24 mouse cellular contexts compared by ENCODE assay signal in the genomic region with DNA sequence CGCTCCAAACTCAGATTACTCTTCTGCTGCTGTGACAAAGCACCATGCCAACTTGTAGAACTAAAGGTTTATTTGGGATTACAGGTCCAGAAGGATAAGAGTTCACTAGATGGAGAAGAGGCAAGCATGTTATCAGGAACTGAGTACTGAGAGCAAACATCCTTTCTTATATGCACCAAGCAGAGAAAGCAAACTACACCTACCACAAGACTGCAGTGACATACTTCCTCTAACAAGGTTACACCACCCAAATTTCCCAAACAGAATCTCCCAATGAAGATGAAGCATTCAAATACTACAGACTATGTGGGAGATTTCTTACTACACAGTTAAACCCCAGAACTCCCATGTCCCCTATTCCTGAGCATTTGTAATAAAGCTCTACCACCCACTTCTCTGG. TPM values are rescaled to one million over a fixed set of nuclear protein-coding genes. Genes with fewer than 3 reads are reported as not detected.
DNase-seq lines count a peak whose midpoint lies in the region; ATAC-seq and TF ChIP-seq lines count a peak whose summit lies in the region.
"Had no signal": no experiment of that assay in that cellular context is flagged by ENCODE, and none has a peak within 500 bp of the region (broad histone marks: within the 10 kb centered on the region; RNA-seq: fewer than 3 reads in every experiment).

No protein-coding gene starts in this region.

- DNase-seq in MEL (ENCODE audit: low read depth, low spot score), result peak; percentile 25
- no peak for DNase-seq in right cerebral cortex, adult 18-20 months
- no peak for DNase-seq in gastrocnemius, postnatal 4 days (ENCODE audit: low spot score in 2 of 2)
- DNase-seq in gastrocnemius, postnatal 25 days, result no peak
- DNase-seq: adrenal gland, adult 2 months; cerebellum, adult 8-10 months; cerebellum, postnatal 36 days; gastrocnemius, postnatal 36 days; kidney, adult 9 months; kidney, postnatal 10 days; right cerebral cortex, postnatal 14 days; thymus, adult 2 months; thymus, postnatal 36 days had no signal

- no peak overlapping the region for H3K27ac ChIP-seq in MEL (ENCODE audit: control insufficient read depth, low read depth, low read length)
- peak overlapping the region; percentile 79; the same call in 1 of the 2 replicates for H3K27ac ChIP-seq in bone marrow, adult 2 months (ENCODE audit: control insufficient read depth, insufficient read depth, low read depth, low read length, poor library complexity)
- H3K27ac ChIP-seq in liver, embryonic 15.5 days (replicated peaks), result peak overlapping the region; percentile 64
- H3K27ac ChIP-seq: embryonic facial prominence, embryonic 13.5 days; forebrain, embryonic 10.5 days; forebrain, embryonic 15.5 days; lung, embryonic 15.5 days; midbrain, embryonic 12.5 days had no signal

- ATAC-seq in liver, embryonic 15.5 days (ENCODE audit: insufficient read depth), result no peak
- peak; percentile 56 for ATAC-seq in megakaryocyte progenitor cell, adult 5-6 weeks (replicated peaks; ENCODE audit: poor library complexity)
- ATAC-seq: activated CD4-positive, CD25-positive, alpha-beta regulatory T cell, adult 4 months; forebrain, embryonic 15.5 days; intestine, embryonic 16.5 days had no signal

- H3K4me3 ChIP-seq in MEL (ENCODE audit: control insufficient read depth in 1 of 2, insufficient read depth in 1 of 2, low read depth in 2 of 2, low read length in 2 of 2), result no peak overlapping the region
- no peak overlapping the region for H3K4me3 ChIP-seq in bone marrow, adult 2 months (replicated peaks; ENCODE audit: control insufficient read depth, low read depth, low read length)
- H3K4me3 ChIP-seq in liver, embryonic 15.5 days (replicated peaks), result no peak overlapping the region
- H3K4me3 ChIP-seq: embryonic facial prominence, embryonic 13.5 days; forebrain, embryonic 10.5 days; forebrain, embryonic 15.5 days; lung, embryonic 15.5 days; megakaryocyte, embryonic 14.5 days; midbrain, embryonic 12.5 days had no signal

- TF ChIP-seq CTCF in MEL (IDR thresholded peaks at IDR 0.05 in 2 of 3, conservative IDR thresholded peaks at IDR 0.05 in 1 of 3; ENCODE audit: control insufficient read depth in 1 of 3, insufficient read depth in 1 of 3, low read depth in 2 of 3, low read length in 3 of 3, poor library complexity in 1 of 3, severe bottlenecking in 1 of 3), result no peak
- no peak for TF ChIP-seq CTCF in bone marrow, adult 2 months (IDR thresholded peaks at IDR 0.05; ENCODE audit: control insufficient read depth, insufficient read depth, low read length)

- no peak for TF ChIP-seq POLR2A in MEL (IDR thresholded peaks at IDR 0.05; ENCODE audit: control insufficient read depth in 1 of 2, insufficient read depth in 1 of 2, low read depth in 1 of 2, low read length in 2 of 2, poor library complexity in 1 of 2)
- no peak for TF ChIP-seq POLR2A in bone marrow, adult 2 months (IDR thresholded peaks at IDR 0.05; ENCODE audit: borderline replicate concordance, control insufficient read depth, low read depth, low read length)

- no peaks in the 10 kb centered on the region for H3K27me3 ChIP-seq in MEL (ENCODE audit: control insufficient read depth in 1 of 2, insufficient read depth in 2 of 2, low read length in 2 of 2)
- no peaks in the 10 kb centered on the region for H3K27me3 ChIP-seq in liver, embryonic 15.5 days
- H3K27me3 ChIP-seq: embryonic facial prominence, embryonic 13.5 days; forebrain, embryonic 15.5 days; lung, embryonic 15.5 days; megakaryocyte, embryonic 14.5 days; midbrain, embryonic 12.5 days had no signal

- no peak overlapping the region for H3K9ac ChIP-seq in MEL (ENCODE audit: control insufficient read depth, low read depth, low read length, poor library complexity, severe bottlenecking)
- H3K9ac ChIP-seq in liver, embryonic 15.5 days, result no peak overlapping the region
- H3K9ac ChIP-seq: embryonic facial prominence, embryonic 13.5 days; forebrain, embryonic 15.5 days; lung, embryonic 15.5 days; midbrain, embryonic 12.5 days had no signal

- WGBS in bone marrow, adult 2 months, result 81% methylated on average over 1 of the region's 1 CpGs
- 75% methylated on average over 1 of the region's 1 CpGs for WGBS in liver, embryonic 15.5 days (ENCODE audit: insufficient replicate concordance)

- H3K9me3 ChIP-seq in MEL (replicated peaks; ENCODE audit: insufficient read depth, low read length), result no peaks in the 10 kb centered on the region
- no peaks in the 10 kb centered on the region for H3K9me3 ChIP-seq in liver, embryonic 15.5 days (replicated peaks)
- H3K9me3 ChIP-seq: forebrain, embryonic 15.5 days; lung, embryonic 15.5 days had no signal

- peak overlapping the region; percentile 25; the same call in 1 of the 2 replicates for H3K4me2 ChIP-seq in liver, embryonic 15.5 days
- H3K4me2 ChIP-seq: embryonic facial prominence, embryonic 13.5 days; forebrain, embryonic 15.5 days; lung, embryonic 15.5 days; midbrain, embryonic 12.5 days had no signal

- H3K4me1 ChIP-seq in MEL (ENCODE audit: control insufficient read depth in 1 of 2, insufficient read depth in 2 of 2, low read length in 2 of 2), result peaks cover 9 to 14% of the 10 kb centered on the region in 2 experiments
- peaks cover 8% of the 10 kb centered on the region for H3K4me1 ChIP-seq in bone marrow, adult 2 months (ENCODE audit: control insufficient read depth, insufficient read depth, low read length)
- H3K4me1 ChIP-seq in liver, embryonic 15.5 days (replicated peaks), result peaks cover 24% of the 10 kb centered on the region
- H3K4me1 ChIP-seq: embryonic facial prominence, embryonic 13.5 days; forebrain, embryonic 10.5 days; forebrain, embryonic 15.5 days; lung, embryonic 15.5 days; midbrain, embryonic 12.5 days had no signal

- H3K36me3 ChIP-seq in MEL (ENCODE audit: control insufficient read depth in 1 of 2, insufficient read depth in 2 of 2, low read length in 2 of 2), result peaks cover 0 to 17% of the 10 kb centered on the region in 2 experiments; a peak in 2 of 4 replicates
- peaks cover 5% of the 10 kb centered on the region; the same call in 1 of the 2 replicates for H3K36me3 ChIP-seq in liver, embryonic 15.5 days (replicated peaks)
- H3K36me3 ChIP-seq: forebrain, embryonic 15.5 days; lung, embryonic 15.5 days had no signal

- TF ChIP-seq EP300 in MEL (IDR thresholded peaks at IDR 0.05; ENCODE audit: low read depth in 1 of 2, low read length in 2 of 2), result no peak

- TF ChIP-seq RAD21 in MEL (IDR thresholded peaks at IDR 0.05; ENCODE audit: low read depth, low read length), result no peak

- peaks cover 12% of the 10 kb centered on the region; the same call in 1 of the 2 replicates for H3K79me2 ChIP-seq in MEL (ENCODE audit: control insufficient read depth, insufficient read depth, low read length, poor library complexity)

TF ChIP-seq in MEL, 35 proteins besides CTCF, POLR2A, EP300 and RAD21:
- TF ChIP-seq MEF2A (IDR thresholded peaks at IDR 0.05; ENCODE audit: extremely low read depth, insufficient replicate concordance, low read depth, low read length, poor library complexity, severe bottlenecking), result no peak
- TF ChIP-seq GATA1 (IDR thresholded peaks at IDR 0.05; ENCODE audit: low read depth, low read length), result no peak
- TF ChIP-seq E2F4 (IDR thresholded peaks at IDR 0.05; ENCODE audit: borderline replicate concordance, low read depth, low read length), result no peak
- no peak for TF ChIP-seq MAFK (IDR thresholded peaks at IDR 0.05; ENCODE audit: borderline replicate concordance, low read depth, low read length)
- TF ChIP-seq MXI1 (IDR thresholded peaks at IDR 0.05; ENCODE audit: low read depth, low read length), result no peak
- TF ChIP-seq ELF1 (IDR thresholded peaks at IDR 0.05; ENCODE audit: low read depth, low read length), result no peak
- no peak for TF ChIP-seq ETS1 (IDR thresholded peaks at IDR 0.05; ENCODE audit: low read depth, low read length)
- no peak for TF ChIP-seq MAZ (IDR thresholded peaks at IDR 0.05; ENCODE audit: low read depth, low read length)
- no peak for TF ChIP-seq MYC (IDR thresholded peaks at IDR 0.05; ENCODE audit: low read depth, low read length)
- TF ChIP-seq RCOR1 (IDR thresholded peaks at IDR 0.05; ENCODE audit: low read depth, low read length), result no peak
- TF ChIP-seq POLR2AphosphoS2 (IDR thresholded peaks at IDR 0.05; ENCODE audit: low read length), result no peak
- TF ChIP-seq UBTF (IDR thresholded peaks at IDR 0.05; ENCODE audit: borderline replicate concordance, insufficient read depth, low read depth, low read length), result no peak
- no peak for TF ChIP-seq ZNF384 (IDR thresholded peaks at IDR 0.05; ENCODE audit: low read depth, low read length)
- TF ChIP-seq USF2 (IDR thresholded peaks at IDR 0.05; ENCODE audit: borderline replicate concordance in 1 of 2, insufficient read depth in 1 of 2, low read depth in 1 of 2, low read length in 2 of 2), result no peak
- no peak for TF ChIP-seq KAT2A (conservative IDR thresholded peaks at IDR 0.05; ENCODE audit: low read depth, low read length)
- TF ChIP-seq MAX (IDR thresholded peaks at IDR 0.05; ENCODE audit: low read length), result no peak
- no peak for TF ChIP-seq USF1 (IDR thresholded peaks at IDR 0.05; ENCODE audit: low read depth, low read length)
- TF ChIP-seq HCFC1 (IDR thresholded peaks at IDR 0.05; ENCODE audit: low read depth, low read length), result no peak
- TF ChIP-seq ZKSCAN1 (IDR thresholded peaks at IDR 0.05; ENCODE audit: low read depth, low read length), result no peak
- no peak for TF ChIP-seq TAL1 (IDR thresholded peaks at IDR 0.05; ENCODE audit: low read length)

RNA-seq across cellular contexts. Expression of a gene that starts 15.8 kb away (rescaled TPM):
- 16.7 and 16.9 TPM in 2 replicates for total RNA-seq in MEL (2012; rRNA removed)
- polyA plus RNA-seq in MEL (2012; ENCODE audit: insufficient read depth in 1 of 2, insufficient read length in 2 of 2, low read depth in 1 of 2, low replicate concordance in 2 of 2, missing spikeins in 1 of 2), result 10 to 100 TPM in 1 of 2 experiments, not detected in 1; 26.2 TPM
- 6.3 and 7.8 TPM in 2 replicates for polyA plus RNA-seq in bone marrow, adult 2 months (2011; ENCODE audit: insufficient read depth, insufficient read length, low replicate concordance, missing spikeins)
- polyA plus RNA-seq in liver, embryonic 15.5 days (2015; fragmentation: Nextera tagmentation; extraction: Ambion mirVana), result 8.2 and 8.4 TPM in 2 replicates
- total RNA-seq in megakaryocyte progenitor cell, adult 5-6 weeks (2015), result 28.0 and 32.7 TPM in 2 replicates
- total RNA-seq in megakaryocyte progenitor cell, adult 5-6 weeks (2017), result 30.7 and 49.6 TPM in 2 replicates
- total RNA-seq in gastrocnemius, postnatal 4 days (2021), result 10 to 100 TPM; 18.3 to 19.3 TPM
- total RNA-seq in gastrocnemius, postnatal 25 days (2021), result 10 to 100 TPM; 11.7 to 15.6 TPM
